Mouse (Mus musculus) embryonic facial prominence, embryonic 12.5 days (tissue): ENCODE data around the gene Golgb1. TPM values are rescaled to one million over a fixed set of nuclear protein-coding genes. Genes with fewer than 3 reads are reported as not detected.

ENCODE experiments used
- ATAC-seq: fragments of 200-750 bp; cut with Nextera tagmentation; 2 replicates; pipeline ENCODE4 v1.8.0; 2017; ENCODE audit not compliant: insufficient number of reproducible peaks, insufficient read depth, low FRiP score, low TSS enrichment
- H3K27ac ChIP-seq: fragments of 300-500 bp; sonication (generic); 2 replicates; pipeline ENCODE4 v1.5.1; 2016; ENCODE audit warnings: mild to moderate bottlenecking
- H3K27me3 ChIP-seq: fragments of 300-500 bp; sonication (generic); 2 replicates; pipeline ENCODE4 v1.6.1; 2016; ENCODE audit warnings: mild to moderate bottlenecking, moderate library complexity
- H3K36me3 ChIP-seq: fragments of 300-500 bp; sonication (generic); 2 replicates; pipeline ENCODE4 v1.6.1; 2016; ENCODE audit warnings: mild to moderate bottlenecking
- H3K4me1 ChIP-seq: fragments of 300-500 bp; sonication (generic); 2 replicates; pipeline ENCODE4 v1.6.1; 2016
- H3K4me2 ChIP-seq: fragments of 300-500 bp; sonication (generic); replicated peaks from 2 replicates; pipeline ENCODE4 v1.6.1; 2016; ENCODE audit warnings: mild to moderate bottlenecking, moderate library complexity
- H3K4me3 ChIP-seq: fragments of 300-500 bp; sonication (generic); 2 replicates; pipeline ENCODE4 v1.5.1; 2016; ENCODE audit warnings: mild to moderate bottlenecking
- H3K9ac ChIP-seq: fragments of 300-500 bp; sonication (generic); 2 replicates; pipeline ENCODE4 v1.6.1; 2016; ENCODE audit warnings: mild to moderate bottlenecking, moderate library complexity
- H3K9me3 ChIP-seq: fragments of 300-500 bp; sonication (generic); 2 replicates; pipeline ENCODE4 v1.6.1; 2016; ENCODE audit warnings: mild to moderate bottlenecking, moderate library complexity
- WGBS: fragments of 180-500 bp; shearing (Covaris S2); methylation state at CpG from one replicate; pipeline ENCODE4 v1.1.7; 2016; 5-methylcytosine and 5-hydroxymethylcytosine counted together
- polyA plus RNA-seq: library from polyadenylated mRNA; unstranded; fragments of >200 nt; fragmentation: Nextera tagmentation; extraction: Ambion mirVana; gene quantifications from 2 replicates; pipeline ENCODE4 v1.2.1, GENCODE M21; 2016

Golgb1 gene
- polyA plus RNA-seq, 1 experiment from 2014 or later = 105 TPM

DNA sequence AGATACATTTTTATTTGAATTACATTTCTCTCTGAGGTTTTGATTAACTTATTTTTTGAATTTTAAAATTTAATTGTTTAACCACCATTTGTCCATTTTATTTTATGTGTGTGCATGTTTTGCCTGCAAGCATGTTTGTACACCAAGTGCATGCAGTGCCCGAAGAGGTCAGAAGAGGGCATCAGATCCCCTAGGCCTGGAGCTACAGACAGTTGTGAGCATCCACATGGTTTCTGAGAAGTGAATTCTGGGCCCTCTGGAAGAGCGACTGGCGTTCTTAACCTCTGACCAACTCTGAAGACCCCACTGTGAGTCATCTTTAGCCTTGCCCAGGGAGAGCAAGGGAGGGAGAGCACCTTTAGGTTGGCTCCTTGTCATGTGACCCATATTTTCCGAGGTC lies 9.9 kb downstream of the Golgb1 start:
- Histone ChIP-seq H3K36me3 (peaks cover 25% of the 10 kb centered on the region), H3K4me2 (no peak overlapping the region), H3K27me3 (no peaks in the 10 kb centered on the region), H3K9me3 (no peaks in the 10 kb centered on the region), H3K4me3 (no peak overlapping the region), H3K27ac (no peak overlapping the region), H3K9ac (no peak overlapping the region), H3K4me1 (no peaks in the 10 kb centered on the region)
- ATAC-seq = no peak
- WGBS = 85% methylated on average over 4 of the region's 4 CpGs

DNA sequence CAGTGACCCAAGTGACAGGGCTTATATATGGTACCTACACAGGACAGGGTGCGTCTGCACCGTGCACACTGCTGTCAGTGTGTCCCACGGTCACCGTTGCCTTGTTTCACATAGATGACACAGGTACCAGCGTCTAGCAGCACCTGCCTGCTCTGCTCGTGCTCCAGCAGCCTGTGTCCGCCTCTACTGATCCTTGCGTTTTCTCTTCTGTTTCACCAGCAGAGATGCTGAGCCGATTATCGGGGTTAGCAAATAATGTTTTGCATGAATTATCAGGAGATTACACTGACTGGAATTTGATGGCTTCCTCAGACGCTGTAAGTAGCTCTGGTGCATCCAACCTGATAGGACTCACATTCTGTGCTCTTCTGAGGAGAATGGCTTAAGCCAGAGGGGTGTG lies 11.0 kb downstream of the Golgb1 start:
- no peak for ATAC-seq
- H3K4me1 ChIP-seq = no peaks in the 10 kb centered on the region
- no peak overlapping the region for H3K4me3 ChIP-seq
- no peaks in the 10 kb centered on the region for H3K27me3 ChIP-seq
- peaks cover 31% of the 10 kb centered on the region for H3K36me3 ChIP-seq
- no peak overlapping the region for H3K27ac ChIP-seq
- no peak overlapping the region for H3K9ac ChIP-seq
- 92% methylated on average over 11 of the region's 11 CpGs for WGBS
- H3K4me2 ChIP-seq = no peak overlapping the region
- H3K9me3 ChIP-seq = no peaks in the 10 kb centered on the region

DNA sequence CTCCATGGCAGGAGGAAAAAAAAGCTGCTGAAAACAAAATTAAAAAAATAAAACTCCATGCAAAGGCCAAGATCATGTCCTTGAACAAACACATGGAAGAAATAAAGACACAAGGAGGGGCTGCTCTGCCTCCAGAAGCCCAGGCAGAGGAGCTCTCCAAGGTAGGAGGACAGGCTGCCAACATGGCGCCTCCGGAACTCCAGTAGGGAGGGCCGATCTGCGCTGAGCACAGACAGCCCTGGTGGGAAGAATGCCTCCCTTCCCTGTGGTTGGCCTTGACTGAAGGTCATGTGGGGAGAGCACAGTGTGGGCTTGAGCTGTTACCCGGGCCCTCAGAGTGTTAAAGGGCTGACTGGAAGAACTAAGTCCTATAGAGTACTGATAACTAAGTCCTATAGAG lies 12.6 kb downstream of the Golgb1 start:
- no peaks in the 10 kb centered on the region for H3K27me3 ChIP-seq

DNA sequence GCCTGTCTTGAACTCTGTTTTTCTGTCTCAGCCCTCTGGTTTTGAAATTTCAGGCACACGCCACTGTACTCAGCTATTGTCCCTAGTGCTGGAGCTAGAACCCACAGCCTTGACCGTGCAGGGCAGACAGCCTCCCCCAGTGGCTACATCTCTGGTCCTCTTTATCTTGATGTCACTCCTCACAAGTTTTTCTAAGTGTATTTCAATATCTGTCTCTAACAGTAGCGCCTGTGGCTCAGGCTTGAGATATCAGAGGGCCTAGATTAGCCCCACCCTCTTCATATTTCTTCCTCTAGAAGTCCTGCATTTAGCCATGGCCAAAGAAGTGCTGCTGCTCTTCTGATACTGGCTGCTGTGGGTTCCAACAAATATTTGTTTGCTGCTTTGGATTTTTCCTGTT lies 15.6 kb downstream of the Golgb1 start:
- WGBS = 88% methylated on average over 3 of the region's 3 CpGs
- H3K4me2 ChIP-seq = no peak overlapping the region
- H3K4me1 ChIP-seq = no peaks in the 10 kb centered on the region
- H3K9ac ChIP-seq = no peak overlapping the region
- no peak for ATAC-seq
- H3K9me3 ChIP-seq = no peaks in the 10 kb centered on the region
- peaks cover 64% of the 10 kb centered on the region for H3K36me3 ChIP-seq
- no peak overlapping the region for H3K4me3 ChIP-seq
- H3K27ac ChIP-seq = no peak overlapping the region
- no peaks in the 10 kb centered on the region for H3K27me3 ChIP-seq

More for the DNA sequence above, 12.6 kb downstream of the Golgb1 start:
- Histone ChIP-seq H3K4me2 (no peak overlapping the region), H3K27ac (no peak overlapping the region), H3K4me3 (no peak overlapping the region), H3K9me3 (no peaks in the 10 kb centered on the region), H3K36me3 (peaks cover 42% of the 10 kb centered on the region), H3K4me1 (no peaks in the 10 kb centered on the region), H3K9ac (no peak overlapping the region)
- WGBS = 73% methylated on average over 5 of the region's 5 CpGs
- no peak for ATAC-seq

DNA sequence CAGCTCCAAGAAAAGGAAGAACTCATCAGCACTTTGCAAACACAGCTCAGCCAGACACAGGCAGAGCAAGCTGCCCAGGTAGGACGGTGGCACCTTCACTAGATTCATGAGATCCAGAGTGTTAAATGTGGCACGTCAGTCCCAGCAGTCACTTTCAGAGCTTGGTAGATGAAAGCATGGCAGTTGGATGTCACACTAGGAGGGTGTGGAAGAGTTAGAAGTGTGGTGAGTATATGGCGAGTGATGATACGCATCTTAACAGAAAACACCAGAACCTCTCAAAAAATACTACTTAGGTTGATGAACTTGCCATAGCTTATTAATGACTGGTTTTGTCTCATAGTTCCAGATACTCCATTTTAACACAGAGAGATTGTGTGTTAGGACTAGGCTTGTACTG lies 16.5 kb downstream of the Golgb1 start:
- no peak overlapping the region for H3K9ac ChIP-seq
- WGBS = 95% methylated on average over 4 of the region's 4 CpGs
- no peaks in the 10 kb centered on the region for H3K4me1 ChIP-seq
- no peaks in the 10 kb centered on the region for H3K9me3 ChIP-seq
- no peaks in the 10 kb centered on the region for H3K27me3 ChIP-seq
- no peak overlapping the region for H3K27ac ChIP-seq
- ATAC-seq = no peak
- H3K4me3 ChIP-seq = no peak overlapping the region
- no peak overlapping the region for H3K4me2 ChIP-seq
- H3K36me3 ChIP-seq = peaks cover 66% of the 10 kb centered on the region

DNA sequence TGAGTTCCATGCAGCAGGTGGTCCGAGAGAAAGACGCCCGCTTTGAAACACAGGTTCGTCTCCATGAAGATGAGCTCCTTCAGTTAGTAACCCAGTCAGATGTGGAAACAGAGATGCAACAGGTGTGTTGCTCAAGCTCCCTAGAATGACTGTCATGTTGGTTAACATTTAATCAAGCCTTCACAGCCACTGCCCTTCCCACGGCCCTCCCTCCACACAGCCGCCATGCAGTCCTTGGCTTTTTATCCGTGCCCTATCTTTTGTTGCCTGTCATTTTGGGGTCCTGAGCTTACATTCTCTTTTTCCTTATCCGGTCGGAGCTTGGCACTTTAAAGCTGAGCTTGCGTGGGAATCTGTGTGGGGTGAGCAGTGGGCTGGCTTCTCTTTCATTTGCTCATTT lies 18.4 kb downstream of the Golgb1 start:
- Histone ChIP-seq H3K4me2 (no peak overlapping the region), H3K36me3 (peaks cover 72% of the 10 kb centered on the region), H3K9me3 (no peaks in the 10 kb centered on the region), H3K27ac (no peak overlapping the region), H3K9ac (no peak overlapping the region), H3K4me1 (no peaks in the 10 kb centered on the region), H3K4me3 (no peak overlapping the region), H3K27me3 (no peaks in the 10 kb centered on the region)
- no peak for ATAC-seq
- 93% methylated on average over 10 of the region's 10 CpGs for WGBS

DNA sequence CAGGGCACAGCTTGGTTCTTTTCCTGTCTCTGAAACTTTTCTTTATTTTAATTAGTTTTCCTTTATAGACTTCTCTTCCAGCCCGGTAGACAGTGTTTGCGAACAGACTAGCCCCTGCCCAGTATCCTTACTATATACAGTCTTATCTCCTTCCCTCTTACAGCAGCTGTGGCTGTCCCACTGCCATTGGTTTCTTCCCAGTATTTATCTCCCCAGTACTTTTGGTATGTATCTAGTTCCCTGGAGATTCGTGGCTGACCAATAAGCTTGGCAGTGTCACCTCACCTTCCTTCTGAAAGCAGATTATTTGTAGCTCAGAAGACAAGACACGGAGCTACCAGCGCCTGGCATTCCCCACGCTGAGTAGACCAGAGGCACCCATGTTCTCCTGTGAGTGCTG lies 21.8 kb downstream of the Golgb1 start:
- H3K9ac ChIP-seq = no peak overlapping the region
- H3K9me3 ChIP-seq = no peaks in the 10 kb centered on the region
- no peak overlapping the region for H3K27ac ChIP-seq
- peaks cover 70% of the 10 kb centered on the region for H3K36me3 ChIP-seq
- 92% methylated on average over 6 of the region's 6 CpGs for WGBS
- H3K27me3 ChIP-seq = no peaks in the 10 kb centered on the region
- no peaks in the 10 kb centered on the region for H3K4me1 ChIP-seq
- ATAC-seq = no peak
- H3K4me2 ChIP-seq = no peak overlapping the region
- no peak overlapping the region for H3K4me3 ChIP-seq

DNA sequence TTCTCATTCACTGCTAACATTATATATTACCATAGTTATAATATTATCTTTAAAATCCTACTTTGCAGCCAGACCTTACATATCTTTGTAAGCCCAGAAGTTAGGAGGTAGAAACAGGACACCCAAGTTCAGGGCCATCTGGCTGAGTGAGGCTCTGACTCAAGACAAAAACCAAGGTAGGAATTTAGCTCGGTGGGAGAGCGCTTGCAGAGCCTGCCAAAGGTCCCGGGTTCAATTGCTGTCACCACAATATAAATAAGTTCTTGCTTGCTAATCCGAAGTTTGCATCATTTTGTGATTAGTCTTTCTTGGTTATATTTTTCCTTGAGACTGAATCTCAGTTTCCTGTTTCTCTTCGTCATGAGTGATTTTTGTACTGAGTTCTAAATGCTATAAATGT lies 28.2 kb downstream of the Golgb1 start:
- H3K4me1 ChIP-seq = no peaks in the 10 kb centered on the region
- no peak overlapping the region for H3K4me3 ChIP-seq
- WGBS = 92% methylated on average over 5 of the region's 5 CpGs
- H3K9ac ChIP-seq = no peak overlapping the region
- no peak for ATAC-seq
- peaks cover 47% of the 10 kb centered on the region for H3K36me3 ChIP-seq
- H3K27ac ChIP-seq = no peak overlapping the region
- no peaks in the 10 kb centered on the region for H3K9me3 ChIP-seq
- H3K27me3 ChIP-seq = no peaks in the 10 kb centered on the region
- no peak overlapping the region for H3K4me2 ChIP-seq

DNA sequence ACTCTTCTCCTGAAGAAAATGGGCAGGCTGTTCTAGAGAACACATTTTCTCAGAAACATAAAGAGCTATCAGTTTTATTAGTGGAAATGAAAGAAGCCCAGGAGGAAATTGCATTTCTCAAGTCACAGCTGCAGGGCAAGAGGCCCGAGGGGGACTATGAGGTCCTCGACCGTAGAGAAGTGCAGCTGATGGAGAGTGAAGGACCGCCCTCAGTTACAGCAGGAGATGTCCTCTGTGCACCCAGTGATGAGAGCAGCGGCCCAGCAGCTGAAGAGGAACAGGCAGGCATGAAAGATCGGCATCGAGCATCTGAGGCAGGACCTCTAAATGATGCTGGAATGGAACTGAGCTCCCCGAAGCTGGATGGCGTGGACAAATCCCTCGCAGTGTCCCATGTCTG lies 37.0 kb downstream of the Golgb1 start:
- no peaks in the 10 kb centered on the region for H3K27me3 ChIP-seq
- no peak overlapping the region for H3K4me2 ChIP-seq
- H3K36me3 ChIP-seq = peaks cover 66% of the 10 kb centered on the region
- no peaks in the 10 kb centered on the region for H3K9me3 ChIP-seq
- no peak overlapping the region for H3K9ac ChIP-seq
- no peak overlapping the region for H3K4me3 ChIP-seq
- ATAC-seq = no peak
- no peak overlapping the region for H3K27ac ChIP-seq
- WGBS = 86% methylated on average over 10 of the region's 10 CpGs
- no peaks in the 10 kb centered on the region for H3K4me1 ChIP-seq

DNA sequence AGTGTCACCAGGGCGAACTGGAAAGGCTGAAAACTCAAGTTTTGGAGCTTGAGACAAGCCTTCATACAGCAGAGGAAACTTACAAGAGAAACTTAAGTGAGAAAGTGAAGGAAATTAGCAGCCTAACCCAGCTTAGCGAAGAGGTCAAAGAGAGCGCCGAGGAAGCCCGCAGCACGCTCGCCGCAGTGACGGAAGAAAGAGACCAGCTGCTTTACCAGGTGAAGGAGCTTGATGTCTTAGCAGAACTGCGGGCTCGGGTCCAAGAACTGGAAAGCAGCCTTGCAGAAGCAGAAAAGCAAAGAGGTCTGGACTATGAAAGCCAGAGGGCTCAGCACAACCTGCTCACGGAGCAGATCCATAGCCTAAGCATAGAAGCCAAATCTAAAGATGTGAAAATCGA lies 37.4 kb downstream of the Golgb1 start:
- peaks cover 69% of the 10 kb centered on the region for H3K36me3 ChIP-seq
- no peaks in the 10 kb centered on the region for H3K4me1 ChIP-seq
- no peak for ATAC-seq
- H3K4me3 ChIP-seq = no peak overlapping the region
- no peak overlapping the region for H3K27ac ChIP-seq
- no peaks in the 10 kb centered on the region for H3K9me3 ChIP-seq
- H3K4me2 ChIP-seq = no peak overlapping the region
- H3K27me3 ChIP-seq = no peaks in the 10 kb centered on the region
- 90% methylated on average over 13 of the region's 13 CpGs for WGBS
- H3K9ac ChIP-seq = no peak overlapping the region

DNA sequence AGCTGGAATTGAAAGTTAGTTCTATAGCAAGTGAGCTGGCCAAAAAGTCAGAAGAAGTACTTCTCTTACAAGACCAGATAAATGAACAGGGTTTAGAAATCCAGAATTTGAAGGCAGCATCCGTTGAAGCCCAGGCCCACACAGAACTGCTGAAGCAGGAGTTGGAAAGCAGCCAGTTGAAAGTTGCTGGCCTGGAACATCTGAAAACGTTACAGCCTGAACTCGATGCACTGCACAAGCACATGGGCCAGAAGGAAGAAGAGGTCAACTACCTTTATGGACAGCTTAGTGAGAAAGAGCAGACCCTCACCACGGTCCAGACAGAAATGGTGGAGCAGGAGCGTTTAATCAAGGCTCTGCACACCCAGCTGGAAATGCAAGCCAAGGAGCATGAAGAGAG lies 39.3 kb downstream of the Golgb1 start:
- H3K27me3 ChIP-seq = no peaks in the 10 kb centered on the region
- no peaks in the 10 kb centered on the region for H3K9me3 ChIP-seq
- H3K36me3 ChIP-seq = peaks cover 74% of the 10 kb centered on the region
- no peak for ATAC-seq
- H3K4me1 ChIP-seq = no peaks in the 10 kb centered on the region
- no peak overlapping the region for H3K4me2 ChIP-seq
- no peak overlapping the region for H3K9ac ChIP-seq
- WGBS = 85% methylated on average over 5 of the region's 5 CpGs
- no peak overlapping the region for H3K27ac ChIP-seq
- H3K4me3 ChIP-seq = no peak overlapping the region

DNA sequence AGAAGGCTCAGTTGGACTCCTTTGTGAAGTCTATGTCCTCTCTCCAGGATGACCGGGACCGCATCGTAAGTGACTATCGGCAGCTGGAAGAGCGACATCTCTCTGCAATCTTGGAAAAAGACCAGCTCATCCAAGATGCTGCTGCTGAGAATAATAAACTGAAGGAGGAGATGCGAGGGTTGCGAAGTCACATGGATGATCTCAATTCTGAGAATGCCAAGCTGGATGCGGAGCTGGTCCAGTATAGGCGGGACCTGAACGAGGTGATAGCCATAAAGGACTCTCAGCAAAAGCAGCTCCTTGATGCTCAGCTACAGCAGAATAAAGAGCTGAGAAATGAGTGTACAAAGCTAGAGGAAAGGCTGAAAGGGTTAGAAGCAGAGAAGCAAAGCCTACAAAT lies 43.6 kb downstream of the Golgb1 start:
- Histone ChIP-seq H3K4me3 (no peak overlapping the region), H3K36me3 (peaks cover 69% of the 10 kb centered on the region), H3K9ac (no peak overlapping the region), H3K4me2 (no peak overlapping the region), H3K27ac (no peak overlapping the region), H3K9me3 (no peaks in the 10 kb centered on the region), H3K4me1 (no peaks in the 10 kb centered on the region), H3K27me3 (no peaks in the 10 kb centered on the region)
- ATAC-seq = no peak
- WGBS = 98% methylated on average over 10 of the region's 10 CpGs

DNA sequence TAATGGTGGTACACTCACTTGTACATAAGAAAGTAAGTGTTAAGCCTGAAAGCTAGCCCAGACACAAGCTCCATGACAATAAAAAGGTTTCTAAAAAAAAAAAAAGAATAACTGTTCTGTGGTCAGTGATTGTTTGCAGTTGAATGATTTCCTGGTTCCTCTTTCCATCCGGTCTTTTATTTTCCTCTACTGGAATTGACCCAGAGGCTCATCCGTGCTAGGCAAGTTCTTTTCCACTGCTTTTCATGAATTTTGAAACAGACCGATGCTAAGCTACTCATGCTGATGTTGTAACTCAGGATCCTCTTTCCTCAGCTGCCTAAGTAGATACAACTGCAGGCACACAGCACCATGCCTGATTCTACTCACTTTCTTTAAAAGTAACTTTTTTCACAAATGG lies 45.5 kb downstream of the Golgb1 start:
- no peak overlapping the region for H3K4me2 ChIP-seq
- H3K9me3 ChIP-seq = no peaks in the 10 kb centered on the region
- no peaks in the 10 kb centered on the region for H3K4me1 ChIP-seq
- WGBS = 92% methylated on average over 3 of the region's 3 CpGs
- H3K4me3 ChIP-seq = no peak overlapping the region
- H3K36me3 ChIP-seq = peaks cover 60% of the 10 kb centered on the region
- H3K27ac ChIP-seq = no peak overlapping the region
- H3K27me3 ChIP-seq = no peaks in the 10 kb centered on the region
- H3K9ac ChIP-seq = no peak overlapping the region
- no peak for ATAC-seq
